Mouse (Mus musculus) urinary bladder, adult 2 months (tissue): Measurements from ENCODE around the gene Ice1. TPM values are rescaled to one million over a fixed set of nuclear protein-coding genes. Genes with fewer than 3 reads are reported as not detected.

Source experiments
- DNase-seq: peaks from one replicate; pipeline ENCODE4 v3.0.0; 2022; ENCODE audit warnings: low spot score
- polyA plus RNA-seq: library from polyadenylated mRNA; depleted of rRNA; stranded (reverse); fragments of >200 nt; gene quantifications from 2 replicates; pipeline ENCODE4 v1.2.3, GENCODE M21; 2012

Gene Ice1
- polyA plus RNA-seq, 1 experiment: 35.4 TPM

DNA sequence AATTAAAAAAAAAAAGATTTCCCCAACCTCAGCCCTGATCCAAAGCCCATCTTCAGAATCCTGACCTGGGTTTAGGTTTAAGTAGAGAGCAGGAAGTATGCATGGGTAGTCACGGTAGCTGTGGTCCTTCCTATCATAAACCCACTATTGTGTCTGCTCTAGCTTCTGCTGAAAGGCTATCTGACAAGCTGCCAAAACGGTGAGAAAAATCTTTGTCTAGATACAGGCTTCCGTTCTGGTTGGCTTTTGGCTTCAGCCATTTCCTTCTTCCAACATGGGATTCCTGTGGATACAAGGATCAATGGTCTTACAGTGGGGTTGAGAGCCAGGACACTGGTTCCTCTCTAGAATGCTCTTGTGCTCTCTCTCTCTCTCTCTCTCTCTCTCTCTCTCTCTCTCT, 2.2 kb upstream of the Ice1 start:
- DNase-seq: no peak

DNA sequence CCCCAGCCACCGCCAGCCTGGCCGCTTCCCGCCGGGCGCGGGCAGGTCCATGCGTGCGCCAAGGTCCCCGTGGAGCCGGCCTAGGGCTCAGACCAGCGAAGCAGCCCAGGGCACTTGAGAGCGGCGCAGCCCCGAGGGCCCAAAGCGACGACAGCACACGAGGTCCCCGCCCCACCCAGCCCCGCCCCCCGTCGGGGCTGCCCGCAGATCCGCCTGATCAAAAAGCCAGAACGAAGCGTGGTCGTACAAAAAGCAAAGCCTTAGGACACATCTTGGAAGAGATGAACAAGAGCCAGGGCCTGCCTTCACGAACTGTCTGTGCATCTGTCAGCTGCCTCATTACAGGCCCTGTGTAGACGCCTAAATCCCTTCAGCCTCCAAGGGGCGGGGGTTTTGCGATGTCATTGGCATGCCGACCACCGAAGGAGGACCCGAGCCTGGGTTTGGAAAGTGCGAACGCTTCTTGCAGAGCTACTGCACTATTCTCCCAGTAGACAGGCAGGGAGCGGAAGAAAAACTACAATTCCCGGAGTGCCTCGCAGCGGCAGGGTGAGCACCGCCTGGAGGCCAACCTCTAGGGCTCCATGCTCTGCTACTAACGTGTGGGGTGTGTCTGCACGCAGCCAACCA, 343 bp upstream of the Ice1 start:
- peak; percentile 85 for DNase-seq

- DNase-seq: no peak
These were observed 728 bp downstream of the Ice1 start for GRCm38 (mm10) chr13:70636706-70637105.

DNA sequence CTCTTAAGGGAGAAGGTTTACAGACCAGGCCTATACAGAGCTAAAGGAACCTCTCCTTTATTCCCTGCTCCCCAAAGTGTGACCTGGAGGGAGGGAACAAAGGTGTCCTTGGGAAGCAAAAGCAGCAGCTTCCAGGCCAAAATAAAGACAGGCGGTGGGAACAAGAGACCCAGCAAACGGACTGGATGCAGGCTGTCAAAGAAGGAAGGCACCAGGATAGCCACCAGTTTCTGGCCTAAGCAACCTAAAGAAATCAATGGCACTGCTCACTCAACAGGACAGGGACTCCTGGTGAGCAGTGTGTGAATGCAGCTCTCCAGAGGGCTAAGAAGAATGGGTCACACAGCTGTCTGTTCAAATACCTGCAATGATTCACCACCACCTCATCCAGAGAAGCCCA, 1.8 kb downstream of the Ice1 start:
- DNase-seq: no peak

GRCm38 (mm10) chr13:70626416-70626815, 11.0 kb downstream of the Ice1 start:
- no peak for DNase-seq

DNA sequence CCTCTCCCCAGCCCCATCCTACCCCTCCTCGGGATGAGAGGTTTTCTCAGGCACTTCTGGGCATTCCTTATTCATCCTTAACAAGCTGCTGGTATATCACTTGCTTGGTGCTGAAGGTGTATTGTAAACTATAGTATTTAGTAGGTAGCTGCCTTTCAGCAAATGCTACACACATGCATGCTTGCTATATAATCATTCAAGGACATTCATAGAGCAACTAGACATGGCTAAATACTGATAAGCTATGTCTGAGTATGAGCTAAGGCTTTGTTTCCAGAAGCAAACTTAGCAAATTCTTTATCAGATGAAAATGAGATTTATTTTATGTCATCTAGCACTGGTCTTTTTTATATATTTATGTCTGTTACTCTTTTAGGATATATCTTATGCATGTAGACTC, 11.8 kb downstream of the Ice1 start:
- no peak for DNase-seq

DNA sequence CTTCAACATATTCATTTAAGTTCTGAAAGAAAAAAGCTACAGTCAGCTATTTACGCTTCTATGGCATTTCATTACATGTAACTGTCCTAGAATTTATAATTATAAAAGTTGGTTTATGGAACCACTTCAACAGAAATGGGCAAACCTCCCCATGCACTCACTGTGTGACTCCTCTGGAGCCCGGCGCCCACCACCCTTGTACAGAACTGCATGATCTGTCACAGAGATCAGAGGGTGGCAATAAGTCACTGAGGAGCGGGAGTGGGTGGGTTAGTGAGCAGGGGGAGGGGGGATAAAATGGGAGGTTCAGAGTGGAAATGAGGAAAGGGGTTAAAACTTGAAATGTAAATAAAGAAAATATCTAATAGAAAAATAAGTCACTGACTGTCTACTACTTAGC, 13.0 kb downstream of the Ice1 start:
- DNase-seq: no peak

- DNase-seq: no peak
These were observed 14.9 kb downstream of the Ice1 start for GRCm38 (mm10) chr13:70622461-70623057.

GRCm38 (mm10) chr13:70621509-70621908, 15.9 kb downstream of the Ice1 start:
- DNase-seq: no peak

DNA sequence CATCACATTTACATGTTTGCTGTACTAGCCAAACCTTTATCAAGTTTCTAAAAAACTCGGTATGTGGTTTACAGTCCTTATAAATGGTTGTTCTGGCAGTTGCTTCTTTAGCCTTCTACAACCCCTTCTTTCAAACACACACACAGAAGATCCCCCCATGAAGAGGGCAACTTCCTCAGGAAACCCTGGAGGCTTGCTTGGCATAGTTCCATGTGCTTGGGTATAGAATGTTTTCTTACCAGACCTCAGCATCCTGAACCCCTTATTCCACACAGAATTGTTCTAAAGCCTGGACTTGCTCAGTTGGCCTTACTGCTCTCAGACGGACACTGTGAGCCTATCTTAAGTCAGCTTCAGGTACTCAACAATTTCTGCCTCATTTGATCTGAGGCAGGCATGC, 24.6 kb downstream of the Ice1 start:
- no peak for DNase-seq

DNA sequence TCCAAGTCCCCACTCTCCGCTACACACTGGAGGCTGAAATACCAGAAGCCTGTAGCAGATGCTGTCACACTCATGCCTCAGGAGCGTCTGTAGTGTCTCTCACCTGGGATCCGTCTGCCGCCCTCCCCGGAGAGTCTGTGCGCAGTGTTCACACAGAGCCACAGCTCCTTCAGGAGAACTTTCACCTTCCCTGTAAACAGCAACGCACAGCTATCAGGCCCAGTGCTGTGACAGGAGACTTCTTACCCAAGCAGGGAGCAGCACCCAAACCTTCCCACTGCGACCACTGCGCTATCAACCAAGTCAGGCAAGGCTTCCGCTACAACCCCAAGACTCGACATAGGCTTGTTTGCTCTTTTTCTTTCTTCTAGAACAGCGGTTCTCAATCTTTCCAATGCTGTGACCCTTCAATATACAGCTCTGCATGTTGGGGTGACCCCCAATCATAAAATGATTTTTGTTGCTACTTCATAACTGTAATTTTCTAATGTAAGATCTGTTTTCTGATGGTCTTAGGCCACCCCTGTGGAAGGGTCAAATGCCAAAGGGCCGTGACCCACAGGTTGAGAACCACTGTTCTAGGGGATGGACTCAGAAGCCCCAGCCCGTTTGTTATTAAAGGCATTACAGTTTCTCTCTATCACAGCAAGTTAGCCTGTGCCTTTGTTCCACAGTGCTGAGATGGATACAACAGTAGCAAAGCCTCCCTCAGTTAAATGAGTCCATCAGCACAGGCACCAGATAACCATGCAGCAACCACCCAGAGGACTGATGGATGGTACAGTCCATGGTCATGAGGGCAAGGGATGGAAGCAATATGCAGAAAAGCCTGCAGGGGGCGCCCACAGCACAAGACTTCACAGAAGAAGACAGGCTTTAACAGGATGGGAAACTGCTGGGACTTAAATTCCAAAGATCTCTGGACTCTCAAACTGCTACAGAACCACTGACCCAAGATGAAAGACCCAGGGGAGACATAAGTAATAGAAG, 26.7 kb downstream of the Ice1 start:
- no peak for DNase-seq

- DNase-seq: no peak
These were observed 27.8 kb downstream of the Ice1 start for GRCm38 (mm10) chr13:70609632-70610031.

DNA sequence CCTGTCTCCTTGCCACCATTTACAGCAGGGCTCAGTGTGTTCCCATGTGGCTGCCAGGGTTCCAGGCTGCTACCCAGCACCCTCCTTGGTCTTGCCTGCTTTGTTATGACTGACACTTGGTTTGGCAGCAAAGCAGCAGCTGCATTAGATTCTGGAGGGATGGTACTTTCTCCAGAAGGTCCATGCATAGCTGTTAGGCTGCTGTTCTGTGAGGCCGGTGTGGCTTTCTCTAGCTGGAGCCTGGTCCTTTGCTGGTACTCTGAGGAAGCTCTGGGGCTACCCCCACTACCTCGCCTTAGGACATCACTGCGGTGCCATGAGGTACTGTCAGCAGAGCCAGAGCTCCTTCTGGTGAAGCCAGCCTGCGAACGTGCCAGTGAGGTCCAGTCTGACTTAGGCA, 32.1 kb downstream of the Ice1 start:
- peak; percentile 19 for DNase-seq

- DNase-seq: peak; percentile 15
These were observed 32.7 kb downstream of the Ice1 start for GRCm38 (mm10) chr13:70604723-70605122.

DNA sequence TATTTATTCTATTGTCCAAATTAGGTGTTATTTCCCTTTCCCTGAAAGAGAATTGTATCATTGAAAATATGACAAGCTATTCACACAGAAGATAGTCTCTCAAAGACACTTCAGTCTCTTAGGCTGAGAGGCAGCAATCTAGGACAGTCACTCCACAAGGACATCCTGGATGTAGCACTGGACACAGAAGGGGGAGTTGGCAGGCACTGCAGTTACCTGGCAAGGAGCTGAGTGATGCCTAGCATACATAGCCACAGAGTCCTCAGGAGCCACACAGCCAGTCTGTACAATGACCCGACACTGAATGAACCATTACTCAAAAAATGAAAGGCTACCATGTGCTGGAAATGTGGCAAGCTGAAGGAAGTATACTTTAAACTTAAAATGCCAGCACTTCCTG, 35.9 kb downstream of the Ice1 start:
- no peak for DNase-seq

DNA sequence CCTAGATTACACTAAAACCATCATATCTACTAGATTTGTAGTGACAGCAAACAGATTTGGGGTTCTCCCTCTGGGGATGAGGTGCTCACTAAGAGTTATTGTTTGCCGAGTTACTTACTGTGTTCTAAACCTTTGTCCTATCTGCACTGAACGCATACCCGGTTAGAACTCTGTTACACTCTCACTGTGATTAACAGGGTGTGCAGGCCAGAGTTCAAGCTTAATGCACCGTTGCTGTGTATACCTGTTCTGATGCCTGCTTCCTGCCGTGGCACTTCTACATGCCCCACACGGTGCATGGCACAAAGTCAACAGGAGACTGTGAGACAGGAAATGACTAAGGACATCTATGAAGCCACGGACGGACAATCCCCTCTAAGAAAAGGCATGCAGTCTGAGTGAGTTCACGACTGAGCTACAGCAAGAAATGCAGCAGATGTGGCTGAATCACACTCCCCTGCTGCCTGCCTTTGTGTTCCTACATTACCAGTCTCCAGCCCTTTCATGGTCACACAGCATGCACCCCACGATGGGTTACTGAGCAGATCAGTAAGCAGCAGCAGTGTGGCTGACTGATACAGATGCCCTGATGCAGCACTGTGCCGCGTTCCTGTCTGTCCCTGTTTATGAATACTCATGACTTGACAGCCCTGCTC, 37.3 kb downstream of the Ice1 start:
- DNase-seq: no peak

DNA sequence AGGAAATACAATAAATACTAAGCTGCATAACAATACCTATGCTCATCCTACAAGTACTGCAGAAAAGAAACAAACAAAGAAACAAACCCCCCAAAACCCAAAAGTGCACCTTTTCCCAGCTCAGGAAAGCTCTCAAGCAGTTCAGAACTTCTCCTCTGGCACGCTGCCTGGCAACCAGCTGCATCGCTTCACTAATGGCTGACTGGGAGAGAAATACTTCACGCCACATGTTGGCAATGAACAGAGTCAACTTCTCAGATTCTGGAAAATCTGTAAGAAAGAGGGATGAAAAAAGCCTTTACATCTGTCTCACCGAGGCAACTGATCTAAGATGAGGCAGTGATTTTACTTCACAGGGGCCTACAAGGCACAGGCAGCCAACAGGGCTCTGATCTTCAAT, 38.5 kb downstream of the Ice1 start:
- DNase-seq: no peak

DNA sequence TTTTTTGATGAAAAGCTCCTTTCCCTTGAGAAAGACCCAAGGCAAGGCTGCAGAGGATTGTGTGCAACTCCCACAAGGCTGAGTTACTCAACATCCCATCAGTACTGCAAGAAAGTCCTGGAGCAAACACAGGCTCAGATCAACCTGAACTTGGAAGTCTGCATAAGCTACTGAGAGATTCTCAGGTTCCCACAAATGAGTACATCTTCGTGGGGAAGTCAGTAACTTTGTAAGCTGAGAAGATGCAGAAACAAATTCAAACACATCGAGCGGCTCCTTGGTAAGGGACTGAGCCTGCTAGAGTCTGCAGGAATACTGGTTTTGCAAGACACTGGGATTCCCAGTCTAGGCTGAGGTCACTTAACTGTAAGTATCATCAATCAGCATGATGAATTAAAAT, 40.5 kb downstream of the Ice1 start:
- no peak for DNase-seq

- DNase-seq: no peak
These were observed 47.1 kb downstream of the Ice1 start for GRCm38 (mm10) chr13:70590248-70590762.

GRCm38 (mm10) chr13:70586969-70587368, 50.5 kb downstream of the Ice1 start:
- no peak for DNase-seq

DNA sequence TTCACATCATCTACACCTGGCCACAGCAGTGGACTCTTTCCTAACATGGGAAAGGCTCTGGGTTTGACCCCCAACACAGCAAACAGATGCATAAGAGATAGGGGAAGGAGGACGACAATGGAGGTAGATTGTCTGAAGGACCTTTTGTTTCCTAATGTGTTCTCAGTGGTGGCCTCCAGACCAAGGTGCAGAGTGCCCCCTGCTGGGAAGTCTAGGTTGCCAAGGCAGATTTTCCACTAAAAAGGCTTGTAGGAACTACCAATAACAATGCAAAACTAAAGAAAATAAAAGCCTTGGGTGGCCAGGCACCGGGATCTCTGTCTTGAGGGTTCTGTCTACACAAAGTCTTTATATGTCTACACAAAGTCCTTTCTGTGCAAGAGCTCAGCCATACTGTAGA, 54.9 kb downstream of the Ice1 start:
- DNase-seq: no peak

DNA sequence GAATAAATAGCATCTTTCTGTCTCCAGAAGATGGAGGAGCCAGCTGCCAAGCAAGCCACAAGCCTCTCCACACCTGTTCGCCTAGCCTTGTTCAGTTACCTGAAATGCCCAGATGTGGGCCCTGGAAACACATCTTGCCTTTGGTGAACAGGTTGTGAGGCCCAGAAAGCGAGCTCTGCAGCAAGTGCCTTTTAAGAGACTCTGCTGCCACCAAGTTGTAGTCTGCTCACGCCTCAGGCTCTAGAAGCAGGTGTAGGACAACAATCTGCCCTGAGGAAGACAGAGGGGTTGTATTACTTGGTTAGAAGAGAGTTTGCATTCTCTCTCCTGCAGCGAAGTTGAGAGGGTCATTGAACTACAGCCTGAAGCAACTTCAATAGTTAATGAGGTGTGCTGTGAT, 55.9 kb downstream of the Ice1 start:
- no peak for DNase-seq
